Mouse (Mus musculus): ENCODE data around the gene Fancc.

GRCm38 (mm10) chr13:63279807-63280206 is 217.3 kb downstream of the Fancc start:
- TF ChIP-seq CTCF (IDR thresholded peaks at IDR 0.05; ENCODE audit: borderline replicate concordance, insufficient read depth, low read depth, low read length) (no peak), POLR2A (IDR thresholded peaks at IDR 0.05; ENCODE audit: borderline replicate concordance, insufficient read depth, low read length) (no peak)
